Mouse (Mus musculus): ENCODE data around the gene Gm3404. TPM values are rescaled to one million over a fixed set of nuclear protein-coding genes. Genes with fewer than 3 reads are reported as not detected.
"Not testable (repeated sequence)": the region's sequence is repeated elsewhere in the genome, so short reads cannot be mapped to it uniquely, and the experiment has no call there.

The Gm3404 gene
- polyA plus RNA-seq (2012; rRNA removed) (not detected in 2 replicates), polyA plus RNA-seq (2014; fragmentation: Nextera tagmentation; extraction: Ambion mirVana) (not detected in 2 replicates)

DNA sequence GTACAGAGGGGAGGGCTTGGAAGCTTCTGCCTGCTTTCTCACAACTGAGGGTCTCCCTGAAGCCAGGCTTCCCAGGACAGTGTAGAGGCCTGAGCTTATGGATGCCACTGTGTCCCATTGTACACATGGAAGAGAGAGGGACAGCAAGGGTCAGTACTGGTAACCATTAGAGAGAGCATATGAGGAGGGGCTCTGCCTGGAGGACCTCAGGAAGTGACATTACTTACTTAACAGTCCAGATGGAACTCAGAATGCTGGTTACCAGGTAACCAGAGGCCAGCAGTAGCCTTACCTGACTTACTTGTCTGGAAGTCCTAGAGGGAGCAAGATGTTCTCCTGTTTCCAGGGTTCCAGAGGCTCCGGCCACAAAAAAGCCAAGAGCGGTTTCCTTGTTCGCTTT is at the start of gene Gm3404:
Gene Gm3404 (plus strand): TSS at position 301 of the 400 bp plus-strand sequence.
- not testable (repeated sequence) for H3K27ac ChIP-seq; H3K4me3 ChIP-seq (ENCODE audit: insufficient read depth in 1 of 2, low read depth in 2 of 2, low read length in 2 of 2); H3K4me1 ChIP-seq (replicated peaks; ENCODE audit: control insufficient read depth in 2 of 2, insufficient read depth in 2 of 2, low read length in 1 of 2); H3K4me2 ChIP-seq (ENCODE audit: low read depth); H3K9me3 ChIP-seq (ENCODE audit: control insufficient read depth, low read length); DNase-seq (ENCODE audit: low read depth in 3 of 3, low spot score in 3 of 3); H3K36me3 ChIP-seq (replicated peaks; ENCODE audit: control insufficient read depth, insufficient read depth, low read depth); H3K9ac ChIP-seq (replicated peaks); ATAC-seq (ENCODE audit: insufficient read depth); H3K27me3 ChIP-seq (ENCODE audit: control insufficient read depth, insufficient read depth, low read length)
- WGBS (ENCODE audit: insufficient replicate concordance) = 100% methylated on average over 1 of the region's 3 CpGs

DNA sequence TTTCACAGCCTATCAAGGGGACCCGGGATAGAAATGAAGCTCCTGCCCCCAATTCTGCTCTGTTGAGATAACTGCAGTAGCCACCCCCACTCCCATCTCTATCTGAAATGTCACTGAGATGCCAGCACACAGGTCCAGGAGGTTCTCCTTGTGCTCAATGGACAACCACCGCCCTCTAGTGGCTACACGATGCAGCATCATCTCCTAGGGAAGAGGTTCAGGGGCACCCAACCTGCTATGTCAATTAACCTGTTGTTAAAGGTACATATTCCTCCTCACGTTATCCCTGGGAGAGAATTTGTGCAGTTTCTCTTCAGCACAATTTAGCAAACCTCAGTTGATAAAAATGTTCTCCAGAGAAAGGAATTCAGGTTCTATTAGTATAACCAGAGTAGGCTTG is 46.0 kb upstream of the Gm3404 start:
- H3K27me3 ChIP-seq (ENCODE audit: control insufficient read depth, insufficient read depth, low read length); H3K4me1 ChIP-seq (replicated peaks; ENCODE audit: control insufficient read depth in 2 of 2, insufficient read depth in 2 of 2, low read length in 1 of 2); H3K9me3 ChIP-seq (ENCODE audit: control insufficient read depth, low read length); ATAC-seq (ENCODE audit: insufficient read depth); H3K4me3 ChIP-seq (ENCODE audit: insufficient read depth in 1 of 2, low read depth in 2 of 2, low read length in 2 of 2); H3K27ac ChIP-seq; H3K9ac ChIP-seq (replicated peaks); H3K4me2 ChIP-seq (ENCODE audit: low read depth); H3K36me3 ChIP-seq (replicated peaks; ENCODE audit: control insufficient read depth, insufficient read depth, low read depth): not testable (repeated sequence)
- TF ChIP-seq CTCF (IDR thresholded peaks at IDR 0.05; ENCODE audit: low read depth) (peak; percentile 79), EP300 (IDR thresholded peaks at IDR 0.05; ENCODE audit: low read depth) (peak; percentile 57)
- DNase-seq (ENCODE audit: low read depth in 3 of 3, low spot score in 3 of 3) = peak; percentile 17 to 22 (median 20)
- under 1% methylated on average over 4 of the region's 4 CpGs for WGBS (ENCODE audit: insufficient replicate concordance)

DNA sequence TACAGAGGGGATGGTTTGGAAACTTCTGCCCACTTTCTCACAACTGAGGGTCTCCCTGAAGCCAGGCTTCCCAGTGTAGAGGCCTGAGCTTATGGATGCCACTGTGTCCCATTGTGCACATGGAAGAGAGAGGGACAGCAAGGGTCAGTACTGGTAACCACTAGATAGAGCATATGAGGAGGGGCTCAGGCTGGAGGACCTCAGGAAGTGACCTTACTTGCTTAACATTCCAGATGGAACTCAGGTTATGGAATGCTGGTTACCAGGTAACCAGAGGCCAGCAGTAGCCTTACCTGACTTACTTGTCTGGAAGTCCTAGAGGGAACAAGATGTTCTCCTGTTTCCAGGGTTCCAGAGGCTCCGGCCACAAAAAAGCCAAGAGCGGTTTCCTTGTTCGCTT is 43.9 kb upstream of the Gm3404 start, which contains the start of gene Gm6408:
Gene Gm6408 (plus strand): TSS at position 301 of the 400 bp plus-strand sequence.
- H3K9ac ChIP-seq (replicated peaks); H3K36me3 ChIP-seq (replicated peaks; ENCODE audit: control insufficient read depth, insufficient read depth, low read depth); H3K27me3 ChIP-seq (ENCODE audit: control insufficient read depth, insufficient read depth, low read length); H3K4me1 ChIP-seq (replicated peaks; ENCODE audit: control insufficient read depth in 2 of 2, insufficient read depth in 2 of 2, low read length in 1 of 2); ATAC-seq (ENCODE audit: insufficient read depth); H3K4me3 ChIP-seq (ENCODE audit: insufficient read depth in 1 of 2, low read depth in 2 of 2, low read length in 2 of 2); H3K9me3 ChIP-seq (ENCODE audit: control insufficient read depth, low read length); H3K27ac ChIP-seq; H3K4me2 ChIP-seq (ENCODE audit: low read depth); DNase-seq (ENCODE audit: low read depth in 3 of 3, low spot score in 3 of 3): not testable (repeated sequence)
- WGBS (ENCODE audit: insufficient replicate concordance) = no CpG with 5 or more reads among the region's 3 CpGs

DNA sequence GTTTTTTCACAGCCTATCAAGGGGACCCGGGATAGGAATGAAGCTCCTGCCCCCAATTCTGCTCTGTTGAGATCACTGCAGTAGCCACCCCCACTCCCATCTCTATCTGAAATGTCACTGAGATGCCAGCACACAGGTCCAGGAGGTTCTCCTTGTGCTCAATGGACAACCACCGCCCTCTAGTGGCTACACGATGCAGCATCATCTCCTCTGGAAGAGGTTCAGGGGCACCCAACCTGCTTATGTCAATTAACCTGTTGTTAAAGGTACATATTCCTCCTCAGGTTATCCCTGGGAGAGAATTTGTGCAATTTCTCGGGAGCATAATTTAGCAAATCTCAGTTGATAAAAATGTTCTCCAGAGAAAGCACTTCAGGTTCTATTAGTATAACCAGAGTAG is 36.6 kb upstream of the Gm3404 start:
- WGBS (ENCODE audit: insufficient replicate concordance) = 8% methylated on average over 3 of the region's 4 CpGs
- not testable (repeated sequence) for ATAC-seq (ENCODE audit: insufficient read depth); H3K4me1 ChIP-seq (replicated peaks; ENCODE audit: control insufficient read depth in 2 of 2, insufficient read depth in 2 of 2, low read length in 1 of 2); H3K36me3 ChIP-seq (replicated peaks; ENCODE audit: control insufficient read depth, insufficient read depth, low read depth); H3K27me3 ChIP-seq (ENCODE audit: control insufficient read depth, insufficient read depth, low read length); H3K9ac ChIP-seq (replicated peaks); H3K4me3 ChIP-seq (ENCODE audit: insufficient read depth in 1 of 2, low read depth in 2 of 2, low read length in 2 of 2); H3K9me3 ChIP-seq (ENCODE audit: control insufficient read depth, low read length); H3K27ac ChIP-seq; H3K4me2 ChIP-seq (ENCODE audit: low read depth); DNase-seq (ENCODE audit: low read depth in 3 of 3, low spot score in 3 of 3)
- TF ChIP-seq CTCF (IDR thresholded peaks at IDR 0.05; ENCODE audit: low read depth) = peak; percentile 45

DNA sequence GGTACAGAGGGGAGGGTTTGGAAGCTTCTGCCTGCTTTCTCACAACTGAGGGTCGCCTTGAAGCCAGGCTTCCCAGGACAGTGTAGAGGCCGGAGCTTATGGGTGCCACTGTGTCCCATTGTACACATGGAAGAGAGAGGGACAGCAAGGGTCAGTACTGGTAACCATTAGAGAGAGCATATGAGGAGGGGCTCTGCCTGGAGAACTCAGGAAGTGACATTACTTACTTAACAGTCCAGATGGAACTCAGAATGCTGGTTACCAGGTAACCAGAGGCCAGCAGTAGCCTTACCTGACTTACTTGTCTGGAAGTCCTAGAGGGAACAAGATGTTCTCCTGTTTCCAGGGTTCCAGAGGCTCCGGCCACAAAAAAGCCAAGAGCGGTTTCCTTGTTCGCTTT is 34.5 kb upstream of the Gm3404 start, which contains the start of gene Gm6370:
Gene Gm6370 (plus strand): TSS at position 301 of the 400 bp plus-strand sequence.
- not testable (repeated sequence) for H3K36me3 ChIP-seq (replicated peaks; ENCODE audit: control insufficient read depth, insufficient read depth, low read depth); ATAC-seq (ENCODE audit: insufficient read depth); H3K4me2 ChIP-seq (ENCODE audit: low read depth); DNase-seq (ENCODE audit: low read depth in 3 of 3, low spot score in 3 of 3); H3K4me1 ChIP-seq (replicated peaks; ENCODE audit: control insufficient read depth in 2 of 2, insufficient read depth in 2 of 2, low read length in 1 of 2); H3K27me3 ChIP-seq (ENCODE audit: control insufficient read depth, insufficient read depth, low read length); H3K27ac ChIP-seq; H3K9me3 ChIP-seq (ENCODE audit: control insufficient read depth, low read length); H3K9ac ChIP-seq (replicated peaks); H3K4me3 ChIP-seq (ENCODE audit: insufficient read depth in 1 of 2, low read depth in 2 of 2, low read length in 2 of 2)
- WGBS (ENCODE audit: insufficient replicate concordance) = no CpG with 5 or more reads among the region's 5 CpGs

DNA sequence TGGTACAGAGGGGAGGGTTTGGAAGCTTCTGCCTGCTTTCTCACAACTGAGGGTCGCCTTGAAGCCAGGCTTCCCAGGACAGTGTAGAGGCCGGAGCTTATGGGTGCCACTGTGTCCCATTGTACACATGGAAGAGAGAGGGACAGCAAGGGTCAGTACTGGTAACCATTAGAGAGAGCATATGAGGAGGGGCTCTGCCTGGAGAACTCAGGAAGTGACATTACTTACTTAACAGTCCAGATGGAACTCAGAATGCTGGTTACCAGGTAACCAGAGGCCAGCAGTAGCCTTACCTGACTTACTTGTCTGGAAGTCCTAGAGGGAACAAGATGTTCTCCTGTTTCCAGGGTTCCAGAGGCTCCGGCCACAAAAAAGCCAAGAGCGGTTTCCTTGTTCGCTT is 23.5 kb upstream of the Gm3404 start, which contains the start of gene 4930449I24Rik:
Gene 4930449I24Rik (plus strand): TSS at position 301 of the 400 bp plus-strand sequence.
- H3K27me3 ChIP-seq (ENCODE audit: control insufficient read depth, insufficient read depth, low read length); H3K4me2 ChIP-seq (ENCODE audit: low read depth); ATAC-seq (ENCODE audit: insufficient read depth); H3K9me3 ChIP-seq (ENCODE audit: control insufficient read depth, low read length); H3K9ac ChIP-seq (replicated peaks); H3K27ac ChIP-seq; DNase-seq (ENCODE audit: low read depth in 3 of 3, low spot score in 3 of 3); H3K4me3 ChIP-seq (ENCODE audit: insufficient read depth in 1 of 2, low read depth in 2 of 2, low read length in 2 of 2); H3K36me3 ChIP-seq (replicated peaks; ENCODE audit: control insufficient read depth, insufficient read depth, low read depth); H3K4me1 ChIP-seq (replicated peaks; ENCODE audit: control insufficient read depth in 2 of 2, insufficient read depth in 2 of 2, low read length in 1 of 2): not testable (repeated sequence)
- no CpG with 5 or more reads among the region's 5 CpGs for WGBS (ENCODE audit: insufficient replicate concordance)

DNA sequence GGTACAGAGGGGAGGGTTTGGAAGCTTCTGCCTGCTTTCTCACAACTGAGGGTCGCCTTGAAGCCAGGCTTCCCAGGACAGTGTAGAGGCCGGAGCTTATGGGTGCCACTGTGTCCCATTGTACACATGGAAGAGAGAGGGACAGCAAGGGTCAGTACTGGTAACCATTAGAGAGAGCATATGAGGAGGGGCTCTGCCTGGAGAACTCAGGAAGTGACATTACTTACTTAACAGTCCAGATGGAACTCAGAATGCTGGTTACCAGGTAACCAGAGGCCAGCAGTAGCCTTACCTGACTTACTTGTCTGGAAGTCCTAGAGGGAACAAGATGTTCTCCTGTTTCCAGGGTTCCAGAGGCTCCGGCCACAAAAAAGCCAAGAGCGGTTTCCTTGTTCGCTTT is 11.8 kb upstream of the Gm3404 start, which contains the start of gene Gm3402:
Gene Gm3402 (plus strand): TSS at position 301 of the 400 bp plus-strand sequence.
- H3K27ac ChIP-seq; H3K4me2 ChIP-seq (ENCODE audit: low read depth); H3K9ac ChIP-seq (replicated peaks); H3K4me1 ChIP-seq (replicated peaks; ENCODE audit: control insufficient read depth in 2 of 2, insufficient read depth in 2 of 2, low read length in 1 of 2); H3K36me3 ChIP-seq (replicated peaks; ENCODE audit: control insufficient read depth, insufficient read depth, low read depth); ATAC-seq (ENCODE audit: insufficient read depth); H3K27me3 ChIP-seq (ENCODE audit: control insufficient read depth, insufficient read depth, low read length); DNase-seq (ENCODE audit: low read depth in 3 of 3, low spot score in 3 of 3); H3K4me3 ChIP-seq (ENCODE audit: insufficient read depth in 1 of 2, low read depth in 2 of 2, low read length in 2 of 2); H3K9me3 ChIP-seq (ENCODE audit: control insufficient read depth, low read length): not testable (repeated sequence)
- WGBS (ENCODE audit: insufficient replicate concordance) = no CpG with 5 or more reads among the region's 5 CpGs

DNA sequence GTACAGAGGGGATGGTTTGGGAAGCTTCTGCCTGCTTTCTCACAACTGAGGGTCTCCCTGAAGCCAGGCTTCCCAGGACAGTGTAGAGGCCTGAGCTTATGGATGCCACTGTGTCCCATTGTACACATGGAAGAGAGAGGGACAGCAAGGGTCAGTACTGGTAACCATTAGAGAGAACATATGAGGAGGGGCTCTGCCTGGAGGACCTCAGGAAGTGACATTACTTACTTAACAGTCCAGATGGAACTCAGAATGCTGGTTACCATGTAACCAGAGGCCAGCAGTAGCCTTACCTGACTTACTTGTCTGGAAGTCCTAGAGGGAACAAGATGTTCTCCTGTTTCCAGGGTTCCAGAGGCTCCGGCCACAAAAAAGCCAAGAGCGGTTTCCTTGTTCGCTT is 11.7 kb downstream of the Gm3404 start, which contains the start of gene Gm3409:
Gene Gm3409 (plus strand): TSS at position 301 of the 400 bp plus-strand sequence.
- H3K4me3 ChIP-seq (ENCODE audit: insufficient read depth in 1 of 2, low read depth in 2 of 2, low read length in 2 of 2); H3K27me3 ChIP-seq (ENCODE audit: control insufficient read depth, insufficient read depth, low read length); ATAC-seq (ENCODE audit: insufficient read depth); H3K9me3 ChIP-seq (ENCODE audit: control insufficient read depth, low read length); H3K36me3 ChIP-seq (replicated peaks; ENCODE audit: control insufficient read depth, insufficient read depth, low read depth); H3K27ac ChIP-seq; DNase-seq (ENCODE audit: low read depth in 3 of 3, low spot score in 3 of 3); H3K4me1 ChIP-seq (replicated peaks; ENCODE audit: control insufficient read depth in 2 of 2, insufficient read depth in 2 of 2, low read length in 1 of 2); H3K9ac ChIP-seq (replicated peaks); H3K4me2 ChIP-seq (ENCODE audit: low read depth): not testable (repeated sequence)
- WGBS (ENCODE audit: insufficient replicate concordance) = 74% methylated on average over 3 of the region's 3 CpGs
